Mouse (Mus musculus) cerebellum, adult 2 months (tissue): ENCODE data around the gene Idh3a.

Experiments used
- CTCF ChIP-seq: fragments of 200-500 bp; IDR thresholded peaks from 2 replicates; pipeline ENCODE4 v1.5.1; 2011; ENCODE audit warnings: low read depth, mild to moderate bottlenecking, control low read depth, low read length, moderate library complexity, borderline replicate concordance; ENCODE audit not compliant: insufficient read depth
- POLR2A ChIP-seq: fragments of 200-500 bp; IDR thresholded peaks from 2 replicates; pipeline ENCODE4 v1.6.1; 2011; ENCODE audit warnings: low read length, control low read depth, borderline replicate concordance; ENCODE audit not compliant: insufficient read depth

DNA sequence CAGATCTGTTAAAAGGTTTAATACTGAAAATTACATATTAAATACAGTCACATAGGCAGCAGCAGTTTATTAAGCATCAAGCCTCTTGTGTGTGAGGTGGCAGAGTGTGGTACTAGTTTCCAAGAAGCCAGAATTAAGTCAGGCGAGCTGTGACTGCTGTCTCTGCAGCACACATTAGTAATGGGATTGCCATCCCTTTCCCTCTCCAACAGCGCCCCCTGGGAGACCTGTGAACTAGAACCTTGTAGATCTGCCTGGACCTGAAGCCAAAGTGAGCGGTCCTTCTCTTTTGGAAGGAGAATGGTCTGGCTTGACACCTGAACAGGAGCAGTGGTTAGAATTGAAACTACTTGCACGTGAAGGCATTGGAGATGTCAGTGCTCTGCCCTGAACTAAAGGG is 18.8 kb downstream of the Idh3a start:
- TF ChIP-seq CTCF, result peak; percentile 63; the same call in 1 of the 2 replicates
- TF ChIP-seq POLR2A, result no peak
